Mouse (Mus musculus): Measurements from ENCODE around the gene Tradd.

The Tradd gene

GRCm38 (mm10) chr8:105307670-105308069 is 43.3 kb upstream of the Tradd start:
- no peaks in the 10 kb centered on the region for H3K9me3 ChIP-seq (ENCODE audit: low read length)
- H3K4me3 ChIP-seq (replicated peaks; ENCODE audit: low read length), result no peak overlapping the region
- peaks cover 86% of the 10 kb centered on the region for H3K36me3 ChIP-seq (ENCODE audit: insufficient read depth, low read length)
- H3K27me3 ChIP-seq (ENCODE audit: insufficient read depth, low read length), result no peaks in the 10 kb centered on the region
- TF ChIP-seq CTCF (conservative IDR thresholded peaks at IDR 0.05; ENCODE audit: low read length) (no peak), NANOG (IDR thresholded peaks at IDR 0.05; ENCODE audit: borderline replicate concordance, low read length) (no peak), POU5F1 (IDR thresholded peaks at IDR 0.05; ENCODE audit: borderline replicate concordance, low read length) (no peak)
- H3K4me1 ChIP-seq (replicated peaks; ENCODE audit: low read depth, low read length), result peaks cover 48% of the 10 kb centered on the region

DNA sequence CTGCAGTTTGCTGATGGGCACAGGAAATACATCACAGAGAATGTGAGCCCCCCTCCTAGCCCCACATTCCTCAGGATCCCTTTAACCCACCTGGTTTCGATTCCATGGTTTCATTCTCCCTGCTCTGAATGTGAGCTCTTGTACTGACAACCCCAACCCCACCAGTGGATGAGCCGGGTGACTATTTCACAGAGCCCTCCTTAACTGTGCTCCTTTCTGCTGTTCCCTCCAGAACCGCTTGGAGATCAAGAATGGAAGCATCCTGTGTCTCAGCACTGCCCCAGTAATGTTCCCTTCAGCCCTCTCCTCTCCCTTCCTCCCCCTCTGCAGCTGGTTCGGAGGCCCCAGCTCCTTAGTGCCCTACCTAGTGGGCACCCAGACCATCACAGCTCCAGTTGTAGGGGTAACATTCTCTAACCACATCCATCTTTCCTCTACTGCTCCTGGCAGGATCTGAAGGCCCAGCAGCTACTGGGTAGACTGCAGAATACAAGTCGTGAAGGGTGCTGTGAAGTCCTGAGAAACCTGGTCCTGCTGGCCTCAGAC is 41.8 kb upstream of the Tradd start:
- H3K4me3 ChIP-seq (replicated peaks; ENCODE audit: low read length), result peak overlapping the region; percentile 71; the same call in 1 of the 2 replicates
- H3K4me1 ChIP-seq (replicated peaks; ENCODE audit: low read depth, low read length), result peaks cover 59% of the 10 kb centered on the region
- no peaks in the 10 kb centered on the region for H3K9me3 ChIP-seq (ENCODE audit: low read length)
- H3K36me3 ChIP-seq (ENCODE audit: insufficient read depth, low read length), result peaks cover 86% of the 10 kb centered on the region
- H3K27me3 ChIP-seq (ENCODE audit: insufficient read depth, low read length), result no peaks in the 10 kb centered on the region
- no peak for TF ChIP-seq NANOG (IDR thresholded peaks at IDR 0.05; ENCODE audit: borderline replicate concordance, low read length)
- no peak for TF ChIP-seq POU5F1 (IDR thresholded peaks at IDR 0.05; ENCODE audit: borderline replicate concordance, low read length)
- no peak for TF ChIP-seq CTCF (conservative IDR thresholded peaks at IDR 0.05; ENCODE audit: low read length)

DNA sequence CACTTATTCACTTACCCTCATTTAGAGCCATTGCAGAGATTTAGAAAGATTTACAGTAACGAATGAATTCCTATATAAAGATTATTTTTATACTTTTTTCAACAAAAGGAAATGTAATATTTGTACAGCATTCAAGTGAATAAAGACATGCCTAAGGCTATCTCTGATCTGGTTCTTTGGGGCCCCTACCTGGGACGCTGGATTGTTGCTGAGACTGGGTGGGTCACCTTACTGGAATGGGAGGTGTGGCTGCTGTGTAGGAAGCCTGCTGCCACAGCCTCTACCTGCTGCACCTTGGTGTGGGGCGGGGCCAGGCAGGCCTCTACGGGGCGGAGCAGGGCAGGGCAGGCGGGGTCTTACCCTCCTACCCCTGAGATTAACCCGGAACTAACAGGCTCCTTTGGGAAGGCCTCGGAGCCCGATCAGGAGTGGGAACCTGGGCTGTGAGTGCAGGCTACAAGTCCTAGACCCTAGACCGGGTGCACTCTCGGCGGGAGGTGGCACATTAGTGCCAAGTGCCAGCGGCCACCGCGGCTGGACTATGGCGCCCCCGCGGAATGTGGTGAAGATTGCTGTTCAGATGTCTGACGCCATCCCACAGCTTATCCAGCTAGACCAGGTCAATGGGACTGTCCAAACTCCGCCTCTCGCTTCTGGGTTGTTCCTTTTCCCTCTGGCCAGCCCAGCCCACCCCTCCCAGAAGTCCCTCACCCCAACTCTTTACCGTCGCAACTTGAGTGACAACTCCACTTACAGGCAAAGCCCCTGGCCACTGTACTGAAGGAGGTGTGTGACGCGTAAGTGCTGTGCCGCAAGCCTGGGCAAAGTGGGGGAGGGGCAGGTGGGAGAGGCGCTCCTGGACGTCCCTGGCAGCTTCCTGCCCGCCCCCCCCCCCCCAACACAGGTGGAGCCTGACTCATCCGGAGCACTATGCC is 41.1 kb upstream of the Tradd start, which contains the start of gene Elmo3:
Elmo3 (plus strand) TSS at position 391 of the 935 bp plus-strand sequence.
- TF ChIP-seq NANOG (IDR thresholded peaks at IDR 0.05; ENCODE audit: borderline replicate concordance, low read length), result no peak
- TF ChIP-seq POU5F1 (IDR thresholded peaks at IDR 0.05; ENCODE audit: borderline replicate concordance, low read length), result no peak
- TF ChIP-seq CTCF (conservative IDR thresholded peaks at IDR 0.05; ENCODE audit: low read length), result no peak
- no peaks in the 10 kb centered on the region for H3K27me3 ChIP-seq (ENCODE audit: insufficient read depth, low read length)
- H3K9me3 ChIP-seq (ENCODE audit: low read length), result no peaks in the 10 kb centered on the region
- peaks cover 67% of the 10 kb centered on the region for H3K4me1 ChIP-seq (replicated peaks; ENCODE audit: low read depth, low read length)
- H3K36me3 ChIP-seq (ENCODE audit: insufficient read depth, low read length), result peaks cover 89% of the 10 kb centered on the region
- H3K4me3 ChIP-seq (replicated peaks; ENCODE audit: low read length), result peak within 1 kb of the TSS; percentile 71

DNA sequence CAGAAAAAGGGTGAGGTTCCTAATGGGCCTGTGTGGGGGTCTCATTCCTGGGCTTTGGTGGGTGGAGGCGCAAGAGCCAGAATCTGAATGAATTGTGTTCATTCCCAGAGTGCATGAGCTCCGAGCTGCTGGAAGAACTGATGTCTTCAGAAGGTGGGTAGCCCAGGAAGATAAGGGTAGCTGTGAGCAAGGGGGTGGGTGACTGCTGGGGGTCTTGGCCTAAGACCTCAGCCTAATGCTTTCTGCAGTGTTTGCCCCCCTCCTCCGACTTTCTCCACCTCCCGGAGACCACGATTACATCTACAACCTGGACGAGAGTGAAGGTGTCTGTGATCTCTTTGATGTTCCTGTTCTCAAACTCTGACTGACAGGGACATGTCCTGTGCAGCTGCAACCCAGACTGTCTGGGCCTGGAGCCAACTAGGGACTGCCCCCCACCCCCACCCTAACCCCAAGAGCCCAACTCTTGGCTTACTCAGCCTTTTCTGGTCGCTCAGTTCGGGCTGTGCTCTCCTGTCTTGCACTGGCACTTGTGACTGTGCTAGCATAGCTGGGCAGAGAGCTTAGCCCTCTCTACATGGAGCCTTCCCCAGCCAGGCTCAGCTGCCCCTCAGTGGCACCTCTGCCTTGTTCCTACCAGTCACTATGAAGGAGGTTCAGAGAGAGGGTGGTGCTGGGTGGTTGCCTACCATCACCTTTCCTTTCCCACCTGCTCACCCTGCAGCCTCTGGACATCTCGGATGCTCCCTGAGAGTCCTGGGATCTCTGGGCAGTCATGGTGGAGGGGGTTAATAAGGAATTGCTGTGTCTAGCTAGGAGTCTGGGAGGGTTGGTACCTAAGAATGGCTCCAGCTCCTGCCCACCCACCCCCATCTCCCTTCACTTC is 40.2 kb upstream of the Tradd start:
- Histone ChIP-seq H3K36me3 (ENCODE audit: insufficient read depth, low read length) (peaks cover 89% of the 10 kb centered on the region), H3K4me1 (replicated peaks; ENCODE audit: low read depth, low read length) (peaks cover 76% of the 10 kb centered on the region), H3K9me3 (ENCODE audit: low read length) (no peaks in the 10 kb centered on the region), H3K27me3 (ENCODE audit: insufficient read depth, low read length) (no peaks in the 10 kb centered on the region), H3K4me3 (replicated peaks; ENCODE audit: low read length) (peak overlapping the region; percentile 71; the same call in 1 of the 2 replicates)
- TF ChIP-seq NANOG (IDR thresholded peaks at IDR 0.05; ENCODE audit: borderline replicate concordance, low read length), result no peak
- no peak for TF ChIP-seq POU5F1 (IDR thresholded peaks at IDR 0.05; ENCODE audit: borderline replicate concordance, low read length)
- TF ChIP-seq CTCF (conservative IDR thresholded peaks at IDR 0.05; ENCODE audit: low read length), result no peak

- Histone ChIP-seq H3K4me1 (replicated peaks; ENCODE audit: low read depth, low read length) (peaks cover 80% of the 10 kb centered on the region), H3K4me3 (replicated peaks; ENCODE audit: low read length) (no peak overlapping the region), H3K36me3 (ENCODE audit: insufficient read depth, low read length) (peaks cover 90% of the 10 kb centered on the region), H3K9me3 (ENCODE audit: low read length) (no peaks in the 10 kb centered on the region), H3K27me3 (ENCODE audit: insufficient read depth, low read length) (no peaks in the 10 kb centered on the region)
- TF ChIP-seq CTCF (conservative IDR thresholded peaks at IDR 0.05; ENCODE audit: low read length) (no peak), NANOG (IDR thresholded peaks at IDR 0.05; ENCODE audit: borderline replicate concordance, low read length) (no peak), POU5F1 (IDR thresholded peaks at IDR 0.05; ENCODE audit: borderline replicate concordance, low read length) (no peak)
These were observed 39.5 kb upstream of the Tradd start for GRCm38 (mm10) chr8:105303874-105304273.

GRCm38 (mm10) chr8:105303396-105303795 is 39.0 kb upstream of the Tradd start:
- H3K27me3 ChIP-seq (ENCODE audit: insufficient read depth, low read length), result no peaks in the 10 kb centered on the region
- TF ChIP-seq POU5F1 (IDR thresholded peaks at IDR 0.05; ENCODE audit: borderline replicate concordance, low read length) (no peak), NANOG (IDR thresholded peaks at IDR 0.05; ENCODE audit: borderline replicate concordance, low read length) (no peak), CTCF (conservative IDR thresholded peaks at IDR 0.05; ENCODE audit: low read length) (no peak)

GRCm38 (mm10) chr8:105299962-105300361 is 35.6 kb upstream of the Tradd start:
- TF ChIP-seq CTCF (conservative IDR thresholded peaks at IDR 0.05; ENCODE audit: low read length), result no peak
- no peak for TF ChIP-seq POU5F1 (IDR thresholded peaks at IDR 0.05; ENCODE audit: borderline replicate concordance, low read length)
- no peak for TF ChIP-seq NANOG (IDR thresholded peaks at IDR 0.05; ENCODE audit: borderline replicate concordance, low read length)
- Histone ChIP-seq H3K4me3 (replicated peaks; ENCODE audit: low read length) (peak overlapping the region; percentile 35), H3K9me3 (ENCODE audit: low read length) (no peaks in the 10 kb centered on the region), H3K27me3 (ENCODE audit: insufficient read depth, low read length) (no peaks in the 10 kb centered on the region), H3K4me1 (replicated peaks; ENCODE audit: low read depth, low read length) (peaks cover 90% of the 10 kb centered on the region), H3K36me3 (ENCODE audit: insufficient read depth, low read length) (peaks cover 69% of the 10 kb centered on the region)

More at GRCm38 (mm10) chr8:105303396-105303795, 39.0 kb upstream of the Tradd start:
- peaks cover 82% of the 10 kb centered on the region for H3K4me1 ChIP-seq (replicated peaks; ENCODE audit: low read depth, low read length)
- H3K36me3 ChIP-seq (ENCODE audit: insufficient read depth, low read length), result peaks cover 90% of the 10 kb centered on the region
- H3K4me3 ChIP-seq (replicated peaks; ENCODE audit: low read length), result no peak overlapping the region
- H3K9me3 ChIP-seq (ENCODE audit: low read length), result no peaks in the 10 kb centered on the region
